Mouse (Mus musculus) urinary bladder, postnatal 14 days (tissue): ENCODE results near the gene Dkk3.
"Not testable (repeated sequence)": the region's sequence is repeated elsewhere in the genome, so short reads cannot be mapped to it uniquely, and the experiment has no call there.

ENCODE experiments used
- DNase-seq: peaks from one replicate; pipeline ENCODE4 v3.0.0; 2021; ENCODE audit warnings: low spot score

The Dkk3 gene

GRCm38 (mm10) chr7:112130660-112131059 lies 28.2 kb downstream of the Dkk3 start:
- no peak for DNase-seq

- no peak for DNase-seq
Measured at GRCm38 (mm10) chr7:112129851-112130250, 29.0 kb downstream of the Dkk3 start.

GRCm38 (mm10) chr7:112128810-112129209 lies 30.0 kb downstream of the Dkk3 start:
- no peak for DNase-seq

- DNase-seq, result no peak
Measured at GRCm38 (mm10) chr7:112127954-112128353, 30.9 kb downstream of the Dkk3 start.

- DNase-seq, result no peak
Measured at GRCm38 (mm10) chr7:112127085-112127637, 31.7 kb downstream of the Dkk3 start.

GRCm38 (mm10) chr7:112125625-112126260 lies 33.1 kb downstream of the Dkk3 start:
- DNase-seq, result no peak

GRCm38 (mm10) chr7:112123612-112124011 lies 35.2 kb downstream of the Dkk3 start:
- DNase-seq, result no peak

GRCm38 (mm10) chr7:112121866-112122500 lies 36.9 kb downstream of the Dkk3 start:
- no peak for DNase-seq

GRCm38 (mm10) chr7:112120861-112121810 lies 37.7 kb downstream of the Dkk3 start:
- DNase-seq, result no peak

- DNase-seq, result no peak
Measured at GRCm38 (mm10) chr7:112119248-112119647, 39.6 kb downstream of the Dkk3 start.

GRCm38 (mm10) chr7:112118086-112118485 lies 40.8 kb downstream of the Dkk3 start:
- DNase-seq, result no peak

- DNase-seq, result no peak
Measured at GRCm38 (mm10) chr7:112117501-112117900, 41.4 kb downstream of the Dkk3 start.

GRCm38 (mm10) chr7:112110638-112111372 lies 48.1 kb downstream of the Dkk3 start:
- no peak for DNase-seq

- no peak for DNase-seq
Measured at GRCm38 (mm10) chr7:112108757-112109156, 50.1 kb downstream of the Dkk3 start.

- peak; percentile 42 for DNase-seq
Measured at GRCm38 (mm10) chr7:112103816-112104215, 55.0 kb downstream of the Dkk3 start.

- DNase-seq, result no peak
Measured at GRCm38 (mm10) chr7:112102933-112103332, 55.9 kb downstream of the Dkk3 start.

GRCm38 (mm10) chr7:112100887-112101286 lies 58.0 kb downstream of the Dkk3 start:
- DNase-seq, result no peak

- DNase-seq, result not testable (repeated sequence)
Measured at GRCm38 (mm10) chr7:112094923-112095322, 63.9 kb downstream of the Dkk3 start.

- no peak for DNase-seq
Measured at GRCm38 (mm10) chr7:112086186-112086585, 72.7 kb downstream of the Dkk3 start.

- peak; percentile 91 for DNase-seq
Measured at GRCm38 (mm10) chr7:112085062-112085461, 73.8 kb downstream of the Dkk3 start.

GRCm38 (mm10) chr7:112084222-112084621 lies 74.6 kb downstream of the Dkk3 start:
- DNase-seq, result no peak

GRCm38 (mm10) chr7:112082636-112083035 lies 76.2 kb downstream of the Dkk3 start:
- DNase-seq, result no peak
